Mouse (Mus musculus): ENCODE data around the gene Ndfip2.

GRCm38 (mm10) chr14:105219525-105220376 lies 38.6 kb upstream of the Ndfip2 start:
- no peak for TF ChIP-seq CTCF (IDR thresholded peaks at IDR 0.05; ENCODE audit: control insufficient read depth, insufficient read depth, insufficient read length)
- no peak for TF ChIP-seq MAX (IDR thresholded peaks at IDR 0.05)
- no peak for TF ChIP-seq CEBPB (IDR thresholded peaks at IDR 0.05; ENCODE audit: low read depth)
- no peak for TF ChIP-seq MYOG (IDR thresholded peaks at IDR 0.05; ENCODE audit: control insufficient read depth, extremely low read depth, insufficient read length)
- no peak for TF ChIP-seq MYOD1 (IDR thresholded peaks at IDR 0.05; ENCODE audit: control insufficient read depth, insufficient read length, low read depth)

Data from C2C12 (cell line).